ENCODE assay signal across 8 mouse cellular contexts in genomic region chr9:7176618-7177610, GRCm38 (mm10). TPM values are rescaled to one million over a fixed set of nuclear protein-coding genes. Genes with fewer than 3 reads are reported as not detected.
DNase-seq lines count a peak whose midpoint lies in the region; ATAC-seq and TF ChIP-seq lines count a peak whose summit lies in the region.

No protein-coding gene starts in this region.

- H3K9ac ChIP-seq in ES-E14 (ENCODE audit: insufficient read depth, low read depth, low read length, poor library complexity, severe bottlenecking): peak overlapping the region; percentile 63
- peak overlapping the region; percentile 51 for H3K9ac ChIP-seq in lung, embryonic 15.5 days

- no peak overlapping the region for H3K27ac ChIP-seq in ES-E14 (ENCODE audit: insufficient read depth, low read depth, low read length, poor library complexity, severe bottlenecking)
- peak overlapping the region; percentile 86 for H3K27ac ChIP-seq in hindbrain, embryonic 10.5 days
- no peak overlapping the region for H3K27ac ChIP-seq in lung, embryonic 15.5 days
- H3K27ac ChIP-seq in thymus, adult 2 months (ENCODE audit: control insufficient read depth, insufficient read depth, low read length): no peak overlapping the region

- H3K4me1 ChIP-seq in ES-E14 (ENCODE audit: control insufficient read depth in 2 of 2, insufficient read depth in 2 of 2, low read length in 2 of 2, poor library complexity in 1 of 2): peaks cover 0 to 2% of the 10 kb centered on the region in 2 experiments; a peak in 1 of 4 replicates
- peaks cover 9% of the 10 kb centered on the region for H3K4me1 ChIP-seq in hindbrain, embryonic 10.5 days (replicated peaks)
- 0 out of 2 replicates have a peak, but pooled peaks cover 6% of the 10 kb centered on the region for H3K4me1 ChIP-seq in lung, embryonic 15.5 days
- H3K4me1 ChIP-seq in thymus, adult 2 months (replicated peaks; ENCODE audit: control insufficient read depth, insufficient read depth, low read length): peaks cover 5% of the 10 kb centered on the region; the same call in 1 of the 2 replicates

- peak overlapping the region; percentile 71 for H3K4me2 ChIP-seq in lung, embryonic 15.5 days

- peak overlapping the region; percentile 63 to 65 for H3K4me3 ChIP-seq in ES-E14 (ENCODE audit: insufficient read depth in 1 of 2, low read depth in 1 of 2, low read length in 2 of 2, poor library complexity in 1 of 2, severe bottlenecking in 1 of 2)
- H3K4me3 ChIP-seq in hindbrain, embryonic 10.5 days: peak overlapping the region; percentile 72
- peak overlapping the region; percentile 47 for H3K4me3 ChIP-seq in lung, embryonic 15.5 days
- peak overlapping the region; percentile 30 for H3K4me3 ChIP-seq in thymus, adult 2 months (ENCODE audit: control insufficient read depth, insufficient read depth, low read length)

- 10% methylated on average over 41 of the region's 41 CpGs for WGBS in hindbrain, embryonic 10.5 days
- 10% methylated on average over 41 of the region's 41 CpGs for WGBS in lung, embryonic 15.5 days
- WGBS in thymus, adult 2 months: 15% methylated on average over 41 of the region's 41 CpGs

- no peaks in the 10 kb centered on the region for H3K36me3 ChIP-seq in ES-E14 (ENCODE audit: control insufficient read depth, insufficient read depth, low read length, poor library complexity, severe bottlenecking)
- peaks cover 39% of the 10 kb centered on the region for H3K36me3 ChIP-seq in hindbrain, embryonic 10.5 days
- 0 out of 2 replicates have a peak, but pooled peaks cover 2% of the 10 kb centered on the region for H3K36me3 ChIP-seq in lung, embryonic 15.5 days
- no peaks in the 10 kb centered on the region for H3K36me3 ChIP-seq in thymus, adult 2 months (ENCODE audit: control insufficient read depth, insufficient read depth, low read length)

- H3K27me3 ChIP-seq in hindbrain, embryonic 10.5 days (ENCODE audit: insufficient read depth, poor library complexity, severe bottlenecking): no peaks in the 10 kb centered on the region
- no peaks in the 10 kb centered on the region for H3K27me3 ChIP-seq in lung, embryonic 15.5 days
- no peaks in the 10 kb centered on the region for H3K27me3 ChIP-seq in thymus, adult 2 months (ENCODE audit: control insufficient read depth, insufficient read depth, low read length)

- peak; percentile 74 for DNase-seq in ES-E14 (ENCODE audit: low read depth, low spot score)
- peak; percentile 92 for DNase-seq in cerebellum, adult 9-10 months
- DNase-seq in hindbrain, embryonic 10.5 days (ENCODE audit: low spot score): peak; percentile 93
- DNase-seq in layer of hippocampus, adult 9-10 months (ENCODE audit: low spot score): peak; percentile 79
- DNase-seq in ovary, adult 18-20 months (ENCODE audit: low spot score): peak; percentile 86
- peak; percentile 85 for DNase-seq in thymus, adult 2 months

- peak; percentile 100 for ATAC-seq in frontal cortex, adult (ENCODE audit: low TSS enrichment)
- peak; percentile 97 for ATAC-seq in lung, embryonic 15.5 days (ENCODE audit: borderline replicate concordance, extremely low read depth, low FRiP score, low TSS enrichment)

- TF ChIP-seq POLR2A in thymus, adult 2 months (IDR thresholded peaks at IDR 0.05; ENCODE audit: control insufficient read depth, extremely low read depth, insufficient read depth, low read length, poor library complexity): no peak

- TF ChIP-seq CTCF in thymus, adult 2 months (IDR thresholded peaks at IDR 0.05; ENCODE audit: borderline replicate concordance, control insufficient read depth, extremely low read depth, insufficient read depth, low read length, poor library complexity): no peak

- in situ Hi-C loops in ES-E14 (cut with MboI; ENCODE audit: low sequenced_read_pairs in 2 of 2, unreplicated experiment in 2 of 2): no loop called here

- no peaks in the 10 kb centered on the region for H3K9me3 ChIP-seq in ES-E14 (ENCODE audit: control insufficient read depth, insufficient read depth, low read depth, low read length)
- no peaks in the 10 kb centered on the region for H3K9me3 ChIP-seq in hindbrain, embryonic 10.5 days
- H3K9me3 ChIP-seq in lung, embryonic 15.5 days: no peaks in the 10 kb centered on the region

TF ChIP-seq in ES-E14, 5 proteins besides CTCF, POLR2A, EP300 and RAD21:
- TF ChIP-seq ZNF384 (IDR thresholded peaks at IDR 0.05; ENCODE audit: low read depth, low read length) (no peak), HCFC1 (IDR thresholded peaks at IDR 0.05; ENCODE audit: borderline replicate concordance, insufficient read depth, low read length) (peak; percentile 63; the same call in 1 of the 2 replicates)

RNA-seq across cellular contexts. Expression of gene Dync2h1, which starts 7.3 kb away (rescaled TPM):
- total RNA-seq in ES-E14 (2012; rRNA removed): 6.4 and 7.0 TPM in 2 replicates
- polyA plus RNA-seq in hindbrain, embryonic 10.5 days (2016; fragmentation: Nextera tagmentation; extraction: Ambion mirVana): 20.9 and 23.1 TPM in 2 replicates
- 13.2 and 14.3 TPM in 2 replicates for polyA plus RNA-seq in lung, embryonic 15.5 days (2015; fragmentation: Nextera tagmentation; extraction: Ambion mirVana)
- 1.1 and 1.2 TPM in 2 replicates for polyA plus RNA-seq in thymus, adult 2 months (2012; rRNA removed)

RNA-seq across cellular contexts. Expression of gene Dcun1d5, which starts 7.4 kb away (rescaled TPM):
- 33.8 and 57.1 TPM in 2 replicates for total RNA-seq in ES-E14 (2012; rRNA removed)
- polyA plus RNA-seq in hindbrain, embryonic 10.5 days (2016; fragmentation: Nextera tagmentation; extraction: Ambion mirVana): 102 and 107 TPM in 2 replicates
- polyA plus RNA-seq in lung, embryonic 15.5 days (2015; fragmentation: Nextera tagmentation; extraction: Ambion mirVana): 118 and 122 TPM in 2 replicates
- polyA plus RNA-seq in thymus, adult 2 months (2012; rRNA removed): 46.2 and 64.8 TPM in 2 replicates
